Mouse (Mus musculus) spleen, postnatal 14 days (tissue): ENCODE measurements around the gene Ina.

Source experiments
- DNase-seq, 2 experiments: peaks; one replicate each; pipeline ENCODE4 v3.0.0; 2021 to 2022; ENCODE audit warnings: low spot score in 2 of 2

The Ina gene

GRCm38 (mm10) chr19:47014159-47014446 is 395 bp upstream of the Ina start:
- no peak for DNase-seq

- no peak for DNase-seq
Observed at GRCm38 (mm10) chr19:47015396-47015795, 898 bp downstream of the Ina start.

- DNase-seq, result no peak
Observed at GRCm38 (mm10) chr19:47015965-47016364, 1.5 kb downstream of the Ina start.

GRCm38 (mm10) chr19:47016487-47016886 is 2.0 kb downstream of the Ina start:
- peak; percentile 24 to 53 for DNase-seq

- no peak for DNase-seq
Observed at GRCm38 (mm10) chr19:47017831-47018230, 3.3 kb downstream of the Ina start.

- no peak for DNase-seq
Observed at GRCm38 (mm10) chr19:47018330-47018729, 3.8 kb downstream of the Ina start.

- DNase-seq, result no peak
Observed at GRCm38 (mm10) chr19:47019326-47019725, 4.8 kb downstream of the Ina start.

GRCm38 (mm10) chr19:47022709-47023108 is 8.2 kb downstream of the Ina start:
- DNase-seq, result no peak

- DNase-seq, result no peak
Observed at GRCm38 (mm10) chr19:47023546-47023945, 9.0 kb downstream of the Ina start.

- no peak for DNase-seq
Observed at GRCm38 (mm10) chr19:47024954-47025353, 10.5 kb downstream of the Ina start.

GRCm38 (mm10) chr19:47026513-47026912 is 12.0 kb downstream of the Ina start:
- no peak for DNase-seq

GRCm38 (mm10) chr19:47029796-47030195 is 15.3 kb downstream of the Ina start:
- DNase-seq, result no peak

- DNase-seq, result no peak
Observed at GRCm38 (mm10) chr19:47031770-47032169, 17.3 kb downstream of the Ina start.

- no peak for DNase-seq
Observed at GRCm38 (mm10) chr19:47034916-47035315, 20.4 kb downstream of the Ina start.

- no peak for DNase-seq
Observed at GRCm38 (mm10) chr19:47036596-47036995, 22.1 kb downstream of the Ina start.

GRCm38 (mm10) chr19:47040720-47041473 is 26.4 kb downstream of the Ina start:
- DNase-seq, result no peak

GRCm38 (mm10) chr19:47043608-47044007 is 29.1 kb downstream of the Ina start:
- no peak for DNase-seq

GRCm38 (mm10) chr19:47046343-47046742 is 31.8 kb downstream of the Ina start:
- no peak for DNase-seq

GRCm38 (mm10) chr19:47047236-47047833 is 32.8 kb downstream of the Ina start:
- DNase-seq, result no peak

- DNase-seq, result no peak
Observed at GRCm38 (mm10) chr19:47049061-47049460, 34.6 kb downstream of the Ina start.

- DNase-seq, result no peak
Observed at GRCm38 (mm10) chr19:47049840-47050239, 35.3 kb downstream of the Ina start.

GRCm38 (mm10) chr19:47050271-47051032 is 36.0 kb downstream of the Ina start, which contains the start of gene Pcgf6:
Gene Pcgf6, minus strand, starts transcription at chr19:47050906.
- DNase-seq, result peak; percentile 61 to 71

GRCm38 (mm10) chr19:47052927-47053326 is 38.4 kb downstream of the Ina start:
- DNase-seq, result no peak
